Mouse (Mus musculus): ENCODE data around the gene Rrp9. TPM values are rescaled to one million over a fixed set of nuclear protein-coding genes. Genes with fewer than 3 reads are reported as not detected.

The Rrp9 gene
- polyA plus RNA-seq, 1 experiment from 2014 or later = 14.5 TPM

DNA sequence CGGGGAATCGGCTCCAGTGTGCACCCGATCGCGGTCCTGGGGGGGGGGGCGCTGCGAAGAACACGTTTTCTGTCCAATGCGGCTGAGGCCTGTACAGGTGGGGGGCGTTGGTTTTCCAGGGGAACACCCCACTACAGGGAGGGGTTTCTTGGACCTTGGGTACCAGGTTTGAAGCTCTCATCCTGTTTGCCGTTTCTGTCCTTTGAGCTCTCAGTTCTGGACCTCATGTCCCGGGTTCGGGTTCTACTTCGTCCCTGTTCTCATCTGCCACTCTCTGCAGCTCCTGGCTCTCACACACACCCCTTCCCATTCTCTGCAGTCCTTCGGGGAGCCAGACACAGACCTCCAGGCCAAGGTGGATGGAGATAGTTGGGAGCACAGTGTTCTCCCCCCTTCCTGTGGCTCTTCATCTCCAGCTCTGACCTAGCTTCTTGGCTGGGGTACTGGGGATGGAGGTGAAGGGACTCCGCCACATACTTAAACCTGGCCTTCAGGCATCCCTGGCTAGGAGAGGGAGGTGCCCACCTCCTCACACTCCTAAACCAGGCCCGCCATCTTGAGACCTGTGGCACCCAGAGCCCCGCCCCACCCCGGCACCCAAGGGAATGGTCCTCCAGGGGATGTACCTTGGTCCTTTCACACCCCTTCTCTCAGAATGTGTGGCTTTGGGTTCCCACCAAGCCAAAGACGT, 21.5 kb upstream of the Rrp9 start:
- peak overlapping the region; percentile 67 for H3K4me3 ChIP-seq (ENCODE audit: low read depth, low read length)
- no peaks in the 10 kb centered on the region for H3K36me3 ChIP-seq (replicated peaks; ENCODE audit: insufficient read depth, low read length)
- peak overlapping the region; percentile 75 for H3K4me2 ChIP-seq (ENCODE audit: low read depth, low read length)
- peak overlapping the region; percentile 60 for H3K9ac ChIP-seq (replicated peaks)
- H3K9me3 ChIP-seq (ENCODE audit: low read length) = no peaks in the 10 kb centered on the region
- 13% methylated on average over 17 of the region's 20 CpGs for WGBS (ENCODE audit: insufficient replicate concordance)
- TF ChIP-seq CTCF (IDR thresholded peaks at IDR 0.05; ENCODE audit: low read depth) = no peak
- TF ChIP-seq EP300 (IDR thresholded peaks at IDR 0.05; ENCODE audit: low read depth) = no peak
- no peak for DNase-seq
- peaks cover 24% of the 10 kb centered on the region for H3K4me1 ChIP-seq (ENCODE audit: insufficient read depth)
- H3K27ac ChIP-seq (ENCODE audit: low read depth) = peak overlapping the region; percentile 48; the same call in 1 of the 2 replicates
- H3K27me3 ChIP-seq (ENCODE audit: insufficient read depth, low read length) = peaks cover 13% of the 10 kb centered on the region; the same call in 1 of the 2 replicates
- no peak for ATAC-seq

DNA sequence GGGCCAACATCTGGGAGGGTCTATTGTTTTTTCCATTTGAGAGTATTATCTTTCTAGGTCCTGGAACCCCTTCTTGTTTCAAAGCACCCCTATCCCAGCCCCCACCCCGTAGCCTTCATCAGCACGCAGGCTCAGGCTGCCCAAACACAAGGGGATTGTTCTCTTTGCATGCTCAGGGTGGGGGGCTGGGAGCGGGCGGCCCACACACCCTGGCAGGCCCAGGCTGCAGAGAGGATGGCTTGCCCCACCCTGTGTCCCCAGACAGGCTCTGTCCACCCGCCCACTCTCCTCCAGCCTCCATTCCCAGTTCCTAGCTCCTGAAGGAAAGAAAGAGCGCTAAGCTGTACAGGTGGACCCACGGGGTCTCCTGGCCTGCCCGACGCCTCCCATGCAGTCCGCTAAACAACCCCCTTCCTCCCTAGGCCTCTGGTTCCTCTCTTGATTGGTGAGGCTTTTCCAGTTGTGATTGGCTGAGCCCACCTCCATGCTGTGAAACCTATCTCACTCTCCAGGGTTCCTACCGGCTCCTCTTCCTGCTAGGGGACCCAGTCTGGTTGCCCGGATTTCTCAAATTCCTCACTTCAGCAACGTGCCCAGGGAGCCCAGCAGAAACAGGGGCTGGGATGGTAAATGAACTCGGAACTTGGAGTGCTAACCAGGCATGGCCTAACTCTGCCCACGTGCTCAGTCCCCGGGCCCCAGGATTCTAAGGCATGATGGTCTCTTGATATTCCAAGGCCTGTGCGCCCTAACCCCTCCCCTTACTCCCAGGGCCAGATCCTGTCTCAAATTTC, 20.7 kb upstream of the Rrp9 start:
- WGBS (ENCODE audit: insufficient replicate concordance) = 30% methylated on average over 17 of the region's 17 CpGs
- Histone ChIP-seq H3K9me3 (ENCODE audit: low read length) (no peaks in the 10 kb centered on the region), H3K27ac (ENCODE audit: low read depth) (no peak overlapping the region), H3K27me3 (ENCODE audit: insufficient read depth, low read length) (peaks cover 13% of the 10 kb centered on the region; the same call in 1 of the 2 replicates), H3K4me1 (ENCODE audit: insufficient read depth) (peaks cover 20% of the 10 kb centered on the region), H3K36me3 (replicated peaks; ENCODE audit: insufficient read depth, low read length) (no peaks in the 10 kb centered on the region), H3K4me3 (ENCODE audit: low read depth, low read length) (no peak overlapping the region), H3K4me2 (ENCODE audit: low read depth, low read length) (peak overlapping the region; percentile 75; the same call in 1 of the 2 replicates), H3K9ac (replicated peaks) (no peak overlapping the region)
- no peak for ATAC-seq
- no peak for DNase-seq
- TF ChIP-seq EP300 (IDR thresholded peaks at IDR 0.05; ENCODE audit: low read depth) (no peak), CTCF (IDR thresholded peaks at IDR 0.05; ENCODE audit: low read depth) (no peak)

DNA sequence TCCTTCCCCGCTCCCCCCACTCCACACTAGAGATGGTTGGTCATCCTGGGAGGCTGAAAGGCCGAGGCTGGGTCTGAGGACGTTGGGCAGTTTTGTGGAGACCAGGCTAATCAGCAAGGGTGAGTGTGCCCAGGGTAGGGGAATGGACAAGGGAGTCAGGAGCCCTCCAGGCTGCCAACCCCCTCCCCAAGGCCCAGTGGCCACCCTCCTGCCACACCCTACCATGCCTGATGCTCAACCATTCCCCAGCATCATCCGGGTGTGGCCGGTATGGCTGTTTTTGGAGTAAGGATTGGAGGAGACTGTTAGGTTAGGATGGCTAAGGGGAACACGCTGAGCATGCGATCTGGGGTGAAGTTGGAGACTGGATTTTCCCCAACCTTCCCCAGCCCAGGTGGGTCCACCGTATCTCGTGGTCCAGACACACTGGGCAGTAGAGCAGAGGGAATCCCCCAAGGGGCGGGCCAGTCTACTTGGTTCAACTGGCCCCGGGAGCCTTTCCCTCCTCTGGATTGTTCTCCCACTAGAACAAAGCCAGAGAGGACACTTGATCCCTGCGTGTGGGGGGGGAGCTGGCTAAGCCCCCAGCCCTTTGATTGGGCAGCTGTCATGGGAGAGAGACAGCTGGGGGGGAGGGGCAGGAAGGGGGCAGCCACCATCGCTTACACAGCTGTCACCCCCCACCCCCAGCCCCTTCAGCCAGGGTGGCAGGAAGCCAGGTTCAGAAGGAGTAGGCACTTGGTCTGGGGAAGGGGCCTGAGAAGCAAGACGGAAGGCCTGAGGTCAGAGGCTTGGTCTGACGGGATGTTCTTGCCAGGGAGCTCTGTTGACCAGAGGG, 19.2 kb upstream of the Rrp9 start:
- H3K27me3 ChIP-seq (ENCODE audit: insufficient read depth, low read length) = peaks cover 13% of the 10 kb centered on the region; the same call in 1 of the 2 replicates
- no peak overlapping the region for H3K4me3 ChIP-seq (ENCODE audit: low read depth, low read length)
- TF ChIP-seq EP300 (IDR thresholded peaks at IDR 0.05; ENCODE audit: low read depth) = no peak
- TF ChIP-seq CTCF (IDR thresholded peaks at IDR 0.05; ENCODE audit: low read depth) = no peak
- H3K9ac ChIP-seq (replicated peaks) = no peak overlapping the region
- 70% methylated on average over 15 of the region's 15 CpGs for WGBS (ENCODE audit: insufficient replicate concordance)
- H3K4me1 ChIP-seq (ENCODE audit: insufficient read depth) = peaks cover 20% of the 10 kb centered on the region
- no peaks in the 10 kb centered on the region for H3K9me3 ChIP-seq (ENCODE audit: low read length)
- ATAC-seq = no peak
- H3K36me3 ChIP-seq (replicated peaks; ENCODE audit: insufficient read depth, low read length) = no peaks in the 10 kb centered on the region
- no peak overlapping the region for H3K4me2 ChIP-seq (ENCODE audit: low read depth, low read length)
- no peak overlapping the region for H3K27ac ChIP-seq (ENCODE audit: low read depth)
- no peak for DNase-seq

DNA sequence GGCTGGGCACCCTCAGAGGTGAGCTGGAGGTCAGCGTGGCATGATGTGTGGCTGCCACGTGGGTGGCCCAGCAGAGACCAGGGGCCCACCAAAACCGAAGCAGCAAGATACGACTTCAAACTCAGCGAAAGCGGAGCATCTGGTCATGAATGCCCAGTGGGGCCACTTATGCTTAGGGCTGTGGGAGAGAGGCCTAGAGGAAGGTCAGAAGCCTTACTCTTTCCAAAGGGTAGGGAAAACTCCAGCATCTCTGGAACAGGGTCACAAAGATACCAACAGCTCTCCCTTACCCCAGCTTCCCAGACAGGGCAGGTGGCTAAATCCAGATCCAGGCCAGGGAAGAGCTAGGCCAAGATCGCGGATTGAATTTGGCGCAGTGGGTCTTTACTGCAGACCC, 18.6 kb upstream of the Rrp9 start:
- Histone ChIP-seq H3K36me3 (replicated peaks; ENCODE audit: insufficient read depth, low read length) (no peaks in the 10 kb centered on the region), H3K27me3 (ENCODE audit: insufficient read depth, low read length) (peaks cover 13% of the 10 kb centered on the region; the same call in 1 of the 2 replicates), H3K9ac (replicated peaks) (no peak overlapping the region), H3K9me3 (ENCODE audit: low read length) (no peaks in the 10 kb centered on the region), H3K27ac (ENCODE audit: low read depth) (no peak overlapping the region), H3K4me1 (ENCODE audit: insufficient read depth) (peaks cover 16% of the 10 kb centered on the region), H3K4me3 (ENCODE audit: low read depth, low read length) (no peak overlapping the region), H3K4me2 (ENCODE audit: low read depth, low read length) (no peak overlapping the region)
- DNase-seq = no peak
- no peak for ATAC-seq
- no peak for TF ChIP-seq EP300 (IDR thresholded peaks at IDR 0.05; ENCODE audit: low read depth)
- TF ChIP-seq CTCF (IDR thresholded peaks at IDR 0.05; ENCODE audit: low read depth) = no peak
- 77% methylated on average over 9 of the region's 9 CpGs for WGBS (ENCODE audit: insufficient replicate concordance)

DNA sequence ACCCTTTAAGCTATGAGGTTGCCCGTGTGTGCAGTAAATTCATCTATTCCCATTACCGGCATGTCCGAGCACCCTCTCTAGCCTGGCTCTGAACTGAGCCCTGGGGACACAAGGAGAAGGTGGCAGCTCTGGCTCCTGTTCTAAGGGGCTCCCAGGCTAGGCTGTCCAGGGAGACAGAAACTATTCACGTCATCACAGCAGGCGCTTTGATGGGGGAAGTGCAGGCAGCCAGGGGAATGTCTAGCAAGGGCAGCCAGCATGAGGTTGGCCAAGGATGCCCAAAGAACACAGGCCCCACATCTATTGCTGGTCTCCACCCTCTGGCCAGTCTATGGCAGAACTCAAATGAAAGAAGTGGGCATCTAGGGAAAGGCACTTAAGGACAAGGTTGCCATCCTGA, 17.8 kb upstream of the Rrp9 start:
- Histone ChIP-seq H3K9ac (replicated peaks) (no peak overlapping the region), H3K4me2 (ENCODE audit: low read depth, low read length) (no peak overlapping the region), H3K36me3 (replicated peaks; ENCODE audit: insufficient read depth, low read length) (no peaks in the 10 kb centered on the region), H3K27ac (ENCODE audit: low read depth) (no peak overlapping the region), H3K9me3 (ENCODE audit: low read length) (no peaks in the 10 kb centered on the region), H3K4me1 (ENCODE audit: insufficient read depth) (peaks cover 9% of the 10 kb centered on the region), H3K27me3 (ENCODE audit: insufficient read depth, low read length) (peaks cover 9% of the 10 kb centered on the region; the same call in 1 of the 2 replicates), H3K4me3 (ENCODE audit: low read depth, low read length) (no peak overlapping the region)
- DNase-seq = no peak
- 79% methylated on average over 5 of the region's 5 CpGs for WGBS (ENCODE audit: insufficient replicate concordance)
- TF ChIP-seq EP300 (IDR thresholded peaks at IDR 0.05; ENCODE audit: low read depth) (no peak), CTCF (IDR thresholded peaks at IDR 0.05; ENCODE audit: low read depth) (no peak)
- no peak for ATAC-seq

Measured in liver, postnatal 0 days (tissue).